Mouse (Mus musculus) CD4-positive, CD25-positive, alpha-beta regulatory T cell, adult 4 months (primary cell): ENCODE data around the gene Vmn2r9. TPM values are rescaled to one million over a fixed set of nuclear protein-coding genes. Genes with fewer than 3 reads are reported as not detected.
"Not testable (repeated sequence)": the region's sequence is repeated elsewhere in the genome, so short reads cannot be mapped to it uniquely, and the experiment has no call there.

Experiments
- ATAC-seq: one replicate; pipeline ENCODE4 v1.8.0; 2017
- polyA plus RNA-seq, 2 experiments: library from polyadenylated mRNA; unstranded; fragments of 100-300 nt; shearing (Covaris generic); gene quantifications; one replicate each; pipeline ENCODE4 v1.2.1; 2017

The Vmn2r9 gene
- polyA plus RNA-seq, result under 1 TPM in 1 of 2 experiments, not detected in 1; 0.03 TPM

DNA sequence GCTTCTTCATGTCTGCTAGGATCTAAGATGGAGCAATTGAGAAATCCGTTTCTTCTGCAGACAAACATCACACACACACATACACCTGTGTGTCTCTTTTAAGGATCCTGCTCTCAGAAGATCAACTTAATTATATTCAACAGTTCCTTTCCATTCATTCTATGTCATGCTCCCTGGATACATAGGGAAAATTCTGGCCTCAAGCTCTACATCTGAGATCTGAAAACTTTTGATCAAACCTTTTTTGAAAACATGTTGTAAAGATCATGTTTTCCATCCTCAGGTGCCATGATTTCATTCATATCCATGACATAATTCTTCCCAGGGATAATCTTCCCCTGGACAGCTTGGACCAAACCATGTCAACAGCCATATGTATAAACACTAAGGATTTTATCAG, at the start of gene Vmn2r9:
TSS of gene Vmn2r9 (minus strand) at position 101 of the 400 bp plus-strand sequence.
- ATAC-seq, result not testable (repeated sequence)

DNA sequence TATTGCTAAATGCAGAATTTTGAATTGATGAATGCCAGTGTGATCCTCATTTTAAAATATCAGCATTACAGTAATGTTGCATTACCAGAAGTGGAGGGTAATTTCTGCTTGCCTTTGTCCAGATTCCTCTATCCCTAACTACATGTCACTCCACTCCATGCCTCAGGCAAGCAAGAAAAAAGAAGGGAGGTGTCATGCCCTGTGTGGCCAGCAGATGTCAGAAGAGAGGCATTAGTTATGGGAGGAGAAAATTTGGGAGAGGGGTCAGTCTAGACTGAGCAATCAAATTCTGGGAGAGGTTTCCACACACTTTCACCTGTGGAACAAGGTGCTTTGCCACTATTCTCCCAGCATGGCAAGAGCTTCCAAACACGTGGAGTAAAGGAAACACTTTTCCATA, 14.3 kb upstream of the Vmn2r9 start:
- ATAC-seq, result not testable (repeated sequence)

DNA sequence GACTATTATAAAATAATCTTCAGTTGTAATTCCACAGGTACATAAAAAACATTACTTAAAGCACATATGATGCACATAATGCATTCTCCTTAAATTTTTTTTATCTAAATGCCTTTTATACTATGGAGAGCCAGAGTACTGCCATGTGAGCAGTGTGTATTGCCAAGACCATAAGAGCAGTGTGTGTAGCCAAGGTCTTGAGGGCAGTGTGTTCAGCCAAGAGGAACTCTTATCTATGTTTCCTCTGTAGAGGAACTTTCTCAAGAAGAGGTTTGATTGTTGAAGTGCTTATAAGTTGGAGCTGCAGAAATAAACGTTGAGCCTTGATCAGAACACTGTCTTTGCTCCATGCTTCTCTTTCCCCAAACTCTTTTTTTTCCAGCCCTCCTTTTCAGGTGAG, 2.9 kb downstream of the Vmn2r9 start:
- ATAC-seq, result no peak

DNA sequence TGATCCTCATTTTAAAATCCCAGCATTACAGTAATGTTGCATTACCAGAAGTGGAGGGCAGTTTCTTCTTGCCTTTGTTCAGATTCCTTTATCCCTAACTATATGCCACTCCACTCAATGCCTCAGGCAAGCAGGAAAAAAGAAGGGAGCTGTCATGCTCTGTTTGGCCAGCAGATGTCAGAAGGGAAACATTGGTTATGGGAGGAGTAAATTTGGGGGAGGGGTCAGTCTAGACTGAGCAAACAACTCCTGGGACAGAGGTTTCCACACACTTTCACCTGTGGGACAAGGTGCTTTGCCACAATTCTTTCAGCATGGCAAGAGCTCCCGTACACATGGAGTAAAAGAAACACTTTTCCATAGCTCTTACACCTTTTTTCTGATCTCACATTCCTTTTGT, 16.2 kb downstream of the Vmn2r9 start:
- ATAC-seq, result no peak

DNA sequence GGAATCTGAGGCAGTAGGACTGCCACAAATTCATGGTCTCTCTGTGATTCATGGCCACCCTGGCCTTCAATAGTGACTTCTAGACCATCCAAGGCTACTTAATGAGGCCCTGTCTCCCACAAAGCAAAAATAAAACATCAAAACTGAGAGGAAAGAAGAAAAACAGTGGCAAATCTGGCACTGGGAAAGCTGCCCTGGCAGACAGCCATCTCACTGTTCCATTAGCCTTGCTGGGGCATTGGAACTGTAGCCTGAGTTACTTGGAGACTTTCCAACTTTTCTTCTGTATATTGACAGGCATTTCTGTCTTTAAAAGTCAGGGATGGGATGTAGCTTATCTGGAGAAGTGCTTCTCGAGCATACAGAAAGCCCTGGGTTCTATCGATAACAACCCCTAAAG, 29.1 kb downstream of the Vmn2r9 start:
- no peak for ATAC-seq

DNA sequence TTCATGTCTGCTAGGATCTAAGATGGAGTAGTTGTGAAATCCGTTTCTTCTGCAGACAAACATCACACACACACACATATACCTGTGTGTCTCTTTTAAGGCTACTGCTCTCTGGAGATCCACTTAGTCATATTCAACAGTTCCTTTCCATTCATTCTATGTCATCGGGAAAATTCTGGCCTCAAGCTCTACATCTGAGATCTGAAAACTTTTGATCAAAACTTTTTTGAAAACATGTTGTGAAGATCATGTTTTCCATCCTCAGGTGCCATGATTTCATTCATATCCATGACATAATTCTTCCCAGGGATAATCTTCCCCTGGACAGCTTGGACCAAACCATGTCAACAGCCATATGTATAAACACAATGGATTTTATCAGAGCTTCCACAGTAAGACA, 43.7 kb downstream of the Vmn2r9 start, which contains the start of gene Vmn2r8:
TSS of gene Vmn2r8 (minus strand) at position 101 of the 400 bp plus-strand sequence.
- ATAC-seq, result not testable (repeated sequence)

DNA sequence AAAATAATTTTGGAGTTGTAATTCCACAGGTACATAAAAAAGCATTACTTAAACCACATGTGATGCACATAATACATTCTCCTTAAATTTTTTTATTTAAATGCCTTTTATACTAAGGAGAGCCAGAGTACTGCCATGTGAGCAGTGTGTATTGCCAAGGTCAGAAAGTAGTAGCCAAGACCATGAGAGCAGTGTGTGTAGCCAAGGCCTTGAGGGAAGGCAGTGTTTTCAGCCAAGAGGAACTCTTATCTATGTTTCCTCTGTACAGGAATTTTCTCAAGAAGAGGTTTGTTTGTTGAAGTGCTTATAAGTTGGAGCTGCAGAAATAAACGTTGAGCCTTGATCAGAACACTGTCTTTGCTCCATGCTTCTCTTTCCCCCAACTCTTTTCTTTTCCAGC, 48.8 kb downstream of the Vmn2r9 start:
- no peak for ATAC-seq

DNA sequence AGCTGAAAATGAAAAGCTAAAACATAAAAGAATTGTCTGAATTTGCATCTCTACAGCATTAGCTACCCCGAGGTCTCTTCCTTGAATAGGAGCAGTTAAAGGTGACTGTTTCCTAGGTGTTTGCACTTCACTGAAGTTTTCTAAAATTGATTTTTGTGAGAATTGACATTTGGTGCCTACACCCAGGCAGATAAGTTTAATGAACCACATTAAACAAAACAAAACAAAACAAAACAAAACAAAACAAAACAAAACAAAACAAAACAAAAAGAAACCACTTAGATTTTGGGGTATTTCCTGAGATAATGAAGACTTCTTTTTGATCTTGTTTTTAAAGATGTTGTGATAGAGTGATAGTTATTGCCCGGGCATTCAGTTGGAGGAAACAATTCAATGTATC, 57.1 kb downstream of the Vmn2r9 start, which contains the start of gene Tmed11:
TSS of gene Tmed11 (minus strand) at position 101 of the 400 bp plus-strand sequence.
- not testable (repeated sequence) for ATAC-seq

DNA sequence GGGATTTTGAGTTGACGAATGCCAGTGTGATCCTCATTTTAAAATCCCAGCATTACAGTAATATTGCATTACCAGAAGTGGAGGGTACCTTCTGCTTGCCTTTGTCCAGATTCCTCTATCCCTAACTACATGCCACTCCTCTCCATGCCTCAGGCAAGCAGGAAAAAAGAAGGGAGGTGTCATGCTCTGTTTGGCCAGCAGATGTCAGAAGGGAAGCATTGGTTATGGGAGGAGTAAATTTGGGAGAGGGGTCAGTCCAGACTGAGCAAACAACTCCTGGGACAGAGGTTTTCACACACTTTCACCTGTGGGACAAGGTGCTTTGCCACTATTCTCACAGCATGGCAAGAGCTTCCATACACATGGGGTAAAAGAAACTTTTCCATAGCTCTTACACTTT, 62.0 kb downstream of the Vmn2r9 start:
- ATAC-seq, result not testable (repeated sequence)

Other genes with a start within 250 kb of the Vmn2r9 start
- 100 to 1,000 TPM in 1 of 2 experiments, 10 to 100 TPM in 1; 65.0 to 101 TPM for gene Gak, start 222.8 kb downstream of the Vmn2r9 start, polyA plus RNA-seq
- gene Tmem175, start 222.8 kb downstream of the Vmn2r9 start, polyA plus RNA-seq, result 10 to 100 TPM; 38.6 to 56.7 TPM
- gene Idua, start 192.3 kb downstream of the Vmn2r9 start, polyA plus RNA-seq, result 10 to 100 TPM; 22.1 to 56.4 TPM
- gene Dgkq, start 182.9 kb downstream of the Vmn2r9 start, polyA plus RNA-seq, result 1 to 10 TPM; 5.2 to 7.0 TPM
- gene Slc26a1, start 177.0 kb downstream of the Vmn2r9 start, polyA plus RNA-seq, result under 1 TPM; 0.16 to 0.20 TPM
- gene Fgfrl1, start 160.2 kb downstream of the Vmn2r9 start, polyA plus RNA-seq, result under 1 TPM in 1 of 2 experiments, not detected in 1; 0.67 TPM
- not detected for gene Rnf212, start 77.6 kb downstream of the Vmn2r9 start, polyA plus RNA-seq
- gene Tmed11, start 57.2 kb downstream of the Vmn2r9 start, polyA plus RNA-seq, result not detected
- gene Vmn2r8, start 43.8 kb downstream of the Vmn2r9 start, polyA plus RNA-seq, result not detected
- not detected for gene Vmn2r10, start 153.9 kb upstream of the Vmn2r9 start, polyA plus RNA-seq
- gene Vmn2r11, start 207.0 kb upstream of the Vmn2r9 start, polyA plus RNA-seq, result under 1 TPM in 1 of 2 experiments, not detected in 1; 0.12 TPM
- not detected for gene Vmn2r12, start 245.3 kb upstream of the Vmn2r9 start, polyA plus RNA-seq